Mouse (Mus musculus): Measurements from ENCODE around the gene Ankrd16. TPM values are rescaled to one million over a fixed set of nuclear protein-coding genes. Genes with fewer than 3 reads are reported as not detected.

Gene Ankrd16
- 49.8 and 52.1 TPM in 2 replicates for polyA plus RNA-seq (2015; fragmentation: Nextera tagmentation; extraction: Ambion mirVana)

GRCm38 (mm10) chr2:11777091-11778068, at the start of gene Ankrd16, which contains the start of gene Fbh1:
TSS of gene Ankrd16 (plus strand) at chr2:11777876.
TSS of gene Fbh1 (minus strand) at chr2:11777582.
- under 1% methylated on average over 73 of the region's 73 CpGs for WGBS
- Histone ChIP-seq H3K9me3 (replicated peaks) (no peaks in the 10 kb centered on the region), H3K36me3 (peaks cover 28% of the 10 kb centered on the region), H3K4me1 (peaks cover 34% of the 10 kb centered on the region), H3K27me3 (no peaks in the 10 kb centered on the region), H3K27ac (peak within 1 kb of the TSS; percentile 99), H3K4me2 (peak within 1 kb of the TSS; percentile 94), H3K9ac (peak within 1 kb of the TSS; percentile 92), H3K4me3 (replicated peaks) (peak within 1 kb of the TSS; percentile 91)
- peak; percentile 97 for ATAC-seq (replicated peaks; ENCODE audit: low FRiP score)

- ATAC-seq (replicated peaks; ENCODE audit: low FRiP score): no peak
- Histone ChIP-seq H3K4me2 (no peak overlapping the region), H3K27ac (no peak overlapping the region), H3K4me1 (no peaks in the 10 kb centered on the region), H3K9me3 (replicated peaks) (no peaks in the 10 kb centered on the region), H3K9ac (no peak overlapping the region), H3K27me3 (no peaks in the 10 kb centered on the region), H3K4me3 (replicated peaks) (no peak overlapping the region), H3K36me3 (no peaks in the 10 kb centered on the region)
- WGBS: 51% methylated on average over 3 of the region's 3 CpGs
Observed at GRCm38 (mm10) chr2:11729091-11729490, 48.6 kb upstream of the Ankrd16 start.

- H3K9ac ChIP-seq: no peak overlapping the region
- H3K4me3 ChIP-seq (replicated peaks): no peak overlapping the region
- no peak overlapping the region for H3K4me2 ChIP-seq
- 75% methylated on average over 5 of the region's 5 CpGs for WGBS
- H3K36me3 ChIP-seq: no peaks in the 10 kb centered on the region; the same call in 1 of the 2 replicates
- H3K27ac ChIP-seq: no peak overlapping the region
- H3K9me3 ChIP-seq (replicated peaks): no peaks in the 10 kb centered on the region
- no peaks in the 10 kb centered on the region for H3K4me1 ChIP-seq
- no peak for ATAC-seq (replicated peaks; ENCODE audit: low FRiP score)
- H3K27me3 ChIP-seq: no peaks in the 10 kb centered on the region
Observed at GRCm38 (mm10) chr2:11732978-11733377, 44.7 kb upstream of the Ankrd16 start.

GRCm38 (mm10) chr2:11735853-11736252, 41.8 kb upstream of the Ankrd16 start:
- no peak for ATAC-seq (replicated peaks; ENCODE audit: low FRiP score)
- H3K36me3 ChIP-seq: peaks cover 26% of the 10 kb centered on the region
- WGBS: 78% methylated on average over 6 of the region's 6 CpGs

GRCm38 (mm10) chr2:11738794-11739193, 38.9 kb upstream of the Ankrd16 start:
- H3K36me3 ChIP-seq: peaks cover 55% of the 10 kb centered on the region
- ATAC-seq (replicated peaks; ENCODE audit: low FRiP score): no peak
- no peak overlapping the region for H3K4me3 ChIP-seq (replicated peaks)
- H3K9ac ChIP-seq: no peak overlapping the region
- no peak overlapping the region for H3K4me2 ChIP-seq
- no peaks in the 10 kb centered on the region for H3K27me3 ChIP-seq
- H3K9me3 ChIP-seq (replicated peaks): no peaks in the 10 kb centered on the region
- no peaks in the 10 kb centered on the region for H3K4me1 ChIP-seq
- H3K27ac ChIP-seq: no peak overlapping the region
- WGBS: 88% methylated on average over 3 of the region's 3 CpGs

More at GRCm38 (mm10) chr2:11735853-11736252, 41.8 kb upstream of the Ankrd16 start:
- Histone ChIP-seq H3K4me1 (no peaks in the 10 kb centered on the region), H3K4me3 (replicated peaks) (no peak overlapping the region), H3K4me2 (no peak overlapping the region), H3K9ac (no peak overlapping the region), H3K27ac (no peak overlapping the region), H3K9me3 (replicated peaks) (no peaks in the 10 kb centered on the region), H3K27me3 (no peaks in the 10 kb centered on the region)

GRCm38 (mm10) chr2:11739516-11740051, 38.1 kb upstream of the Ankrd16 start:
- no peak overlapping the region for H3K27ac ChIP-seq
- ATAC-seq (replicated peaks; ENCODE audit: low FRiP score): no peak
- no peaks in the 10 kb centered on the region for H3K27me3 ChIP-seq
- no peaks in the 10 kb centered on the region for H3K9me3 ChIP-seq (replicated peaks)
- no peak overlapping the region for H3K4me3 ChIP-seq (replicated peaks)
- H3K36me3 ChIP-seq: peaks cover 63% of the 10 kb centered on the region
- no peak overlapping the region for H3K4me2 ChIP-seq
- WGBS: 95% methylated on average over 4 of the region's 4 CpGs
- no peak overlapping the region for H3K9ac ChIP-seq
- H3K4me1 ChIP-seq: no peaks in the 10 kb centered on the region

GRCm38 (mm10) chr2:11762541-11762940, 15.1 kb upstream of the Ankrd16 start:
- no peak overlapping the region for H3K4me3 ChIP-seq (replicated peaks)
- no peak; the same call in 1 of the 2 replicates for ATAC-seq (replicated peaks; ENCODE audit: low FRiP score)
- H3K27me3 ChIP-seq: no peaks in the 10 kb centered on the region
- H3K9me3 ChIP-seq (replicated peaks): no peaks in the 10 kb centered on the region
- H3K27ac ChIP-seq: no peak overlapping the region
- H3K4me1 ChIP-seq: no peaks in the 10 kb centered on the region
- no peak overlapping the region for H3K9ac ChIP-seq
- H3K36me3 ChIP-seq: peaks cover 100% of the 10 kb centered on the region
- H3K4me2 ChIP-seq: no peak overlapping the region
- 95% methylated on average over 4 of the region's 4 CpGs for WGBS

- 80% methylated on average over 4 of the region's 4 CpGs for WGBS
- Histone ChIP-seq H3K9ac (no peak overlapping the region), H3K4me3 (replicated peaks) (no peak overlapping the region)
Observed at GRCm38 (mm10) chr2:11765694-11766093, 12.0 kb upstream of the Ankrd16 start.

GRCm38 (mm10) chr2:11766485-11767160, 11.1 kb upstream of the Ankrd16 start:
- no peak overlapping the region for H3K27ac ChIP-seq
- 86% methylated on average over 5 of the region's 5 CpGs for WGBS
- no peaks in the 10 kb centered on the region for H3K27me3 ChIP-seq
- no peak overlapping the region for H3K9ac ChIP-seq
- no peaks in the 10 kb centered on the region for H3K4me1 ChIP-seq
- no peak overlapping the region for H3K4me3 ChIP-seq (replicated peaks)
- no peaks in the 10 kb centered on the region for H3K9me3 ChIP-seq (replicated peaks)
- no peak overlapping the region for H3K4me2 ChIP-seq
- no peak for ATAC-seq (replicated peaks; ENCODE audit: low FRiP score)
- H3K36me3 ChIP-seq: peaks cover 78% of the 10 kb centered on the region

More at GRCm38 (mm10) chr2:11765694-11766093, 12.0 kb upstream of the Ankrd16 start:
- H3K27me3 ChIP-seq: no peaks in the 10 kb centered on the region
- ATAC-seq (replicated peaks; ENCODE audit: low FRiP score): no peak
- no peak overlapping the region for H3K27ac ChIP-seq
- H3K4me2 ChIP-seq: no peak overlapping the region
- H3K4me1 ChIP-seq: no peaks in the 10 kb centered on the region
- no peaks in the 10 kb centered on the region for H3K9me3 ChIP-seq (replicated peaks)
- H3K36me3 ChIP-seq: peaks cover 87% of the 10 kb centered on the region

- no peaks in the 10 kb centered on the region for H3K9me3 ChIP-seq (replicated peaks)
- H3K36me3 ChIP-seq: peaks cover 73% of the 10 kb centered on the region
- H3K27ac ChIP-seq: no peak overlapping the region
- H3K4me1 ChIP-seq: no peaks in the 10 kb centered on the region
- 92% methylated on average over 10 of the region's 10 CpGs for WGBS
- H3K4me3 ChIP-seq (replicated peaks): no peak overlapping the region
- no peak overlapping the region for H3K9ac ChIP-seq
- no peak overlapping the region for H3K4me2 ChIP-seq
- H3K27me3 ChIP-seq: no peaks in the 10 kb centered on the region
- no peak for ATAC-seq (replicated peaks; ENCODE audit: low FRiP score)
Observed at GRCm38 (mm10) chr2:11767161-11767545, 10.5 kb upstream of the Ankrd16 start.

- Histone ChIP-seq H3K9ac (no peak overlapping the region), H3K36me3 (peaks cover 27% of the 10 kb centered on the region), H3K4me3 (replicated peaks) (no peak overlapping the region), H3K27ac (no peak overlapping the region), H3K9me3 (replicated peaks) (no peaks in the 10 kb centered on the region), H3K4me1 (peaks cover 18% of the 10 kb centered on the region), H3K4me2 (no peak overlapping the region), H3K27me3 (no peaks in the 10 kb centered on the region)
- no peak for ATAC-seq (replicated peaks; ENCODE audit: low FRiP score)
- WGBS: 80% methylated on average over 4 of the region's 4 CpGs
Observed at GRCm38 (mm10) chr2:11771701-11772100, 6.0 kb upstream of the Ankrd16 start.

GRCm38 (mm10) chr2:11772401-11772800, 5.3 kb upstream of the Ankrd16 start:
- 87% methylated on average over 4 of the region's 4 CpGs for WGBS
- H3K27ac ChIP-seq: no peak overlapping the region
- no peaks in the 10 kb centered on the region for H3K9me3 ChIP-seq (replicated peaks)
- no peak overlapping the region for H3K4me3 ChIP-seq (replicated peaks)
- H3K36me3 ChIP-seq: peaks cover 20% of the 10 kb centered on the region
- H3K4me2 ChIP-seq: no peak overlapping the region
- no peaks in the 10 kb centered on the region for H3K27me3 ChIP-seq
- H3K4me1 ChIP-seq: peaks cover 19% of the 10 kb centered on the region
- no peak for ATAC-seq (replicated peaks; ENCODE audit: low FRiP score)
- H3K9ac ChIP-seq: no peak overlapping the region

All from kidney, embryonic 15.5 days (tissue).